Mouse (Mus musculus) hindbrain, embryonic 15.5 days (tissue): ENCODE measurements at regions not wholly inside any gene's neighbourhood (a gene's known extent, or its start where the extent isn't known, plus 50 kb on each side); places are given as distances from the start of the nearest gene placed in this dataset.
A peak's percentile ranks its signal among the peaks of the same experiment; 100 is the strongest.
"Not testable (repeated sequence)": the region's sequence is repeated elsewhere in the genome, so short reads cannot be mapped to it uniquely, and the experiment has no call there.

ENCODE experiments used
- ATAC-seq: fragments of 200-750 bp; cut with Nextera tagmentation; 2 replicates; pipeline ENCODE4 v1.8.0; 2017; ENCODE audit warnings: low read depth, moderate number of reproducible peaks, moderate TSS enrichment; ENCODE audit not compliant: low FRiP score
- H3K27ac ChIP-seq: fragments of 300-500 bp; sonication (generic); replicated peaks from 2 replicates; pipeline ENCODE4 v1.5.1; 2015; ENCODE audit warnings: mild to moderate bottlenecking, inconsistent platforms
- H3K27me3 ChIP-seq: fragments of 300-500 bp; sonication (generic); 2 replicates; pipeline ENCODE4 v1.6.1; 2015; ENCODE audit warnings: control low read depth, inconsistent platforms
- H3K36me3 ChIP-seq: fragments of 300-500 bp; sonication (generic); 2 replicates; pipeline ENCODE4 v1.6.1; 2015; ENCODE audit warnings: control low read depth, inconsistent platforms
- H3K4me1 ChIP-seq: fragments of 300-500 bp; sonication (generic); replicated peaks from 2 replicates; pipeline ENCODE4 v1.6.1; 2015; ENCODE audit warnings: control low read depth, inconsistent platforms
- H3K4me2 ChIP-seq: fragments of 300-500 bp; sonication (generic); 2 replicates; pipeline ENCODE4 v1.6.1; 2015; ENCODE audit warnings: moderate library complexity, mild to moderate bottlenecking, inconsistent platforms
- H3K4me3 ChIP-seq: fragments of 300-500 bp; sonication (generic); 2 replicates; pipeline ENCODE4 v1.5.1; 2015; ENCODE audit warnings: mild to moderate bottlenecking, inconsistent platforms
- H3K9ac ChIP-seq: fragments of 300-500 bp; sonication (generic); 2 replicates; pipeline ENCODE4 v1.6.1; 2015; ENCODE audit warnings: inconsistent platforms
- H3K9me3 ChIP-seq: fragments of 300-500 bp; sonication (generic); 2 replicates; pipeline ENCODE4 v1.6.1; 2016; ENCODE audit warnings: control low read depth, inconsistent platforms
- WGBS: fragments of 180-500 bp; shearing (Covaris S2); methylation state at CpG from one replicate; pipeline ENCODE4 v1.1.7; 2015; 5-methylcytosine and 5-hydroxymethylcytosine counted together

DNA sequence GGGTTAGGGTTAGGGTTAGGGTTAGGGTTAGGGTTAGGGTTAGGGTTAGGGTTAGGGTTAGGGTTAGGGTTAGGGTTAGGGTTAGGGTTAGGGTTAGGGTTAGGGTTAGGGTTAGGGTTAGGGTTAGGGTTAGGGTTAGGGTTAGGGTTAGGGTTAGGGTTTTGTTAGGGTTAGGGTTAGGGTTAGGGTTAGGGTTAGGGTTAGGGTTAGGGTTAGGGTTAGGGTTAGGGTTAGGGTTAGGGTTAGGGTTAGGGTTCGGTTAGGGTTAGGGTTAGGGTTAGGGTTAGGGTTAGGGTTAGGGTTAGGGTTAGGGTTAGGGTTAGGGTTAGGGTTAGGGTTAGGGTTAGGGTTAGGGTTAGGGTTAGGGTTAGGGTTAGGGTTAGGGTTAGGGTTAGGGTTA, 124.7 kb upstream of the Fgf14 start:
- H3K27me3 ChIP-seq, H3K9ac ChIP-seq, H3K4me2 ChIP-seq, H3K4me1 ChIP-seq, H3K36me3 ChIP-seq, H3K4me3 ChIP-seq, ATAC-seq, H3K27ac ChIP-seq, H3K9me3 ChIP-seq: not testable (repeated sequence)
- WGBS = 0% methylated on average over 1 of the region's 1 CpGs

DNA sequence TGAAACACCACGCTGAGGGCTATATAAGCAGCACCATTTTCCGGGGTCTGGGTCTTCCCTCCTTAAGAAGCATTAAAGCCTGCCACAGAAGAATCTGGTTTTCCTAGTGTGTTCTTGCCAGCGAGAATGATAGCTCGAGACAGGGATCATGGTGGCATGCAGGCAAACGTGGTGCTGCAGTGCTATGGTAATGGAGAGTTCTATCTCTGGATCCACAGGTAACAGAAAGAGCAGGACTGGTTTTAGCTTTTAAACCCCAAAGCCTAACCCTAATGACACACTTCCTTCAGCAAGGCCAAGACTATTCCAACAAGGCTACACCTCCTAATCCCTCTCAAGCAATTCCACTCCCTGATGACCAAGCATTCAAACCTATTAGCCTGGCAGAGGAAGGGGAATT, 123.5 kb upstream of the Fgf14 start:
- 88% methylated on average over 5 of the region's 5 CpGs for WGBS
- Histone ChIP-seq H3K4me1 (no peaks in the 10 kb centered on the region), H3K27ac (no peak overlapping the region), H3K4me3 (no peak overlapping the region), H3K9me3 (no peaks in the 10 kb centered on the region), H3K4me2 (no peak overlapping the region), H3K36me3 (no peaks in the 10 kb centered on the region), H3K27me3 (no peaks in the 10 kb centered on the region), H3K9ac (no peak overlapping the region)
- ATAC-seq = no peak

DNA sequence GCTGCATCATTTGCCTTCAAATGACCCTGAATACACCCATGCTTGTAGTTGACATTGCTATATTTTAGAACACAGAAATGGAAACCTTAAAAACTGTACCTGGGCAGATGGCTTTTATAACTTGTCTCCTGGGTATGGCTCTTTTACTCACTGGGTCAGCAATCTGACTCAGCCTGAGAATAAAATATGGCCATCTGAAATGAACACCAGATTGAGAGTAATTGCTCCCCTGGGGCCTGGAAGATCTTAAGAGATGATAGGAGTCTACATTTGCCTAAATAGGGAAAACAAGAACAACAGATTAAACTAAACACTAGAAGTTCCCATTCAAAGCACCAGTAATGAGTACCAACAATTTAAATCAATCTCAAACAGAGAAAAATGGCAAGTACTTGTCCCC, 98.5 kb upstream of the Fgf14 start:
- H3K4me3 ChIP-seq = no peak overlapping the region
- ATAC-seq = no peak
- no peaks in the 10 kb centered on the region for H3K36me3 ChIP-seq
- no peaks in the 10 kb centered on the region for H3K9me3 ChIP-seq
- H3K27me3 ChIP-seq = no peaks in the 10 kb centered on the region
- no peak overlapping the region for H3K9ac ChIP-seq
- H3K27ac ChIP-seq = no peak overlapping the region
- no peaks in the 10 kb centered on the region for H3K4me1 ChIP-seq
- no peak overlapping the region for H3K4me2 ChIP-seq

DNA sequence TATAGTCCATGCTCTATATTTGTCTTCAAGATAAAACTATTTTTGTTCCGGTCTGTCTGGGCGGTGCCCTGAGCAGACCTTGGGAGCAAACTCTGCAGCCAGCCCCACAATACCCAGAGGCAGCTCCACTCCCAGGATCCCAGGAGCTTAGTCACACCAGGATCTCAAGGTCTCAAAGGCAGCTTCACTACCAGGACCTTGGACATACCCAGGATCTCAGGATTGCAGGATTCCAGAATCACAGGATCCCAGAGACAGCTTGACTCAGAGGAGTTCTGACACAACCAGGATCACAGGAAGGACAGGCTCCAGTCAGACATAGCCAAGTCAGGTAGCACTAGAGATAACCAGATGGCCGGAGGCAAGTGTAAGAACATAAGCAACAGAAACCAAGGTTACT, 91.1 kb upstream of the Fgf14 start:
- H3K36me3 ChIP-seq = no peaks in the 10 kb centered on the region
- no peaks in the 10 kb centered on the region for H3K27me3 ChIP-seq
- H3K9ac ChIP-seq = no peak overlapping the region
- H3K27ac ChIP-seq = no peak overlapping the region
- no peak overlapping the region for H3K4me3 ChIP-seq
- H3K9me3 ChIP-seq = no peaks in the 10 kb centered on the region
- WGBS = 94% methylated on average over 3 of the region's 3 CpGs
- H3K4me2 ChIP-seq = no peak overlapping the region
- no peaks in the 10 kb centered on the region for H3K4me1 ChIP-seq
- ATAC-seq = no peak

DNA sequence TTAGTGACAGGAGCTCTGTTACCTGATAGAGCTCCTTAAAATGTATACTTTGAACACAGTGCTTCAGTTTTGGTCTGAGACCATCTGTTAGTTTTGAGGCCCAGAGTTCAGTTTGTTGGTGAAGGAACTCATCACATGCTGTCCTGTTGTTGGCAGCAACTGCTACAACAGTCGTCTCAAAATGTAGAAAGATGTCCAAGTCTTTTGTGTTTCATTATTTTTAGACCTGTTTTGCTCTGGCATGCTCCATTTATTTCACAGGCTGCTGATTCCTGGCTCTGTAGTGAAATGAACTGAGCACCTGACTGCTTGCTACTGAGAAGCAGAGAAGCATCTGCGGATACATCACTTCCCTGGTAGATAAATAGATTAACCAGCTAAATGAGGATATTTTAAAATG, 90.3 kb upstream of the Fgf14 start:
- Histone ChIP-seq H3K27me3 (no peaks in the 10 kb centered on the region), H3K36me3 (no peaks in the 10 kb centered on the region), H3K4me2 (no peak overlapping the region), H3K9me3 (no peaks in the 10 kb centered on the region), H3K4me3 (no peak overlapping the region), H3K4me1 (no peaks in the 10 kb centered on the region), H3K27ac (no peak overlapping the region), H3K9ac (no peak overlapping the region)
- WGBS = 68% methylated on average over 2 of the region's 2 CpGs
- no peak for ATAC-seq

DNA sequence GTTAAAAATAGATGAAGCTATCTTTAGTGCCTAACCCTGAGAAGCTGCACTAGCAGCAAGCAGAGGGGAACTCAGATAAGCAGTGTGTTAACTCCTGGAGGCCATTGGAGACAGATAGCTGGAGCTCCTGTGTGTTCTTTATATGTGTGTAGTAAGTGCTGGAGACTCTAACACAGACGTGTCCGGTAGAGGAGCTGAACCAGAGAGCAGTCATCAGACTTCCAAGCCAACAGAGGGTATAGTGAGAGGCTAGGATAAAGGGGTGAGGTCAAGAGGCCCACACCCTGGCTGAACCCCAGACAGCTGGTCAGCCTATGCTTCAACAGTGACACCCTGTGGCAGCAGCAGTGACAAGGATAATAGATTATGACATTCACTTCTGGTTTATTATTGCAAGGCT, 65.6 kb upstream of the Fgf14 start:
- ATAC-seq = peak; percentile 27; the same call in 1 of the 2 replicates
- Histone ChIP-seq H3K4me3 (no peak overlapping the region), H3K27me3 (no peaks in the 10 kb centered on the region), H3K27ac (no peak overlapping the region), H3K4me1 (no peaks in the 10 kb centered on the region), H3K9ac (no peak overlapping the region), H3K9me3 (no peaks in the 10 kb centered on the region), H3K36me3 (no peaks in the 10 kb centered on the region), H3K4me2 (no peak overlapping the region)
- 12% methylated on average over 2 of the region's 2 CpGs for WGBS
